Mouse (Mus musculus) inflammation-experienced regulatory T-cells, adult 6 months (primary cell): Measurements from ENCODE around the gene Mchr1. TPM values are rescaled to one million over a fixed set of nuclear protein-coding genes. Genes with fewer than 3 reads are reported as not detected.

Experiments used
- ATAC-seq: one replicate; pipeline ENCODE4 v1.8.0; 2017
- polyA plus RNA-seq, 3 experiments: library from polyadenylated mRNA; unstranded; fragments of 100-300 nt; shearing (Covaris generic); gene quantifications; one replicate each; pipeline ENCODE4 v1.2.1; 2017

Mchr1 gene
- polyA plus RNA-seq, 3 experiments from 2014 or later = not detected

- ATAC-seq = no peak
Measured at GRCm38 (mm10) chr15:81277928-81278327, 42.6 kb downstream of the Mchr1 start.

GRCm38 (mm10) chr15:81278699-81279098 lies 43.4 kb downstream of the Mchr1 start:
- no peak for ATAC-seq

GRCm38 (mm10) chr15:81284121-81284734 lies 48.9 kb downstream of the Mchr1 start:
- ATAC-seq = no peak

Other genes starting within 250 kb of the Mchr1 start
- gene Mrtfa, start 44.7 kb upstream of the Mchr1 start, polyA plus RNA-seq = 10 to 100 TPM; 47.3 to 66.5 (median 48.1) TPM
- 100 to 1,000 TPM in 1 of 3 experiments, 10 to 100 TPM in 2; 94.4 to 105 (median 99.3) TPM for gene Slc25a17, start 125.3 kb downstream of the Mchr1 start, polyA plus RNA-seq
- gene St13, start 164.6 kb downstream of the Mchr1 start, polyA plus RNA-seq = 100 to 1,000 TPM; 170 to 193 (median 179) TPM
- 1 to 10 TPM; 6.8 to 8.8 (median 8.2) TPM for gene Xpnpep3, start 164.6 kb downstream of the Mchr1 start, polyA plus RNA-seq
- gene Dnajb7, start 172.8 kb downstream of the Mchr1 start, polyA plus RNA-seq = 1 to 10 TPM; 2.1 to 3.2 (median 2.2) TPM
- gene Rbx1, start 230.8 kb downstream of the Mchr1 start, polyA plus RNA-seq = 100 to 1,000 TPM; 313 to 388 (median 382) TPM